Mouse (Mus musculus) heart, adult 2 months (tissue): Measurements from ENCODE around the gene Grin3b.

Experiments
- CTCF ChIP-seq: fragments of 200-600 bp; IDR thresholded peaks from 2 replicates; pipeline ENCODE4 v1.8.1; 2022; ENCODE audit warnings: antibody characterized with exemption, mild to moderate bottlenecking, moderate library complexity
- EP300 ChIP-seq: fragments of 200-500 bp; IDR thresholded peaks from 2 replicates; pipeline ENCODE4 v1.6.1; 2011; ENCODE audit warnings: low read depth, low read length, control low read depth; ENCODE audit not compliant: insufficient read depth

DNA sequence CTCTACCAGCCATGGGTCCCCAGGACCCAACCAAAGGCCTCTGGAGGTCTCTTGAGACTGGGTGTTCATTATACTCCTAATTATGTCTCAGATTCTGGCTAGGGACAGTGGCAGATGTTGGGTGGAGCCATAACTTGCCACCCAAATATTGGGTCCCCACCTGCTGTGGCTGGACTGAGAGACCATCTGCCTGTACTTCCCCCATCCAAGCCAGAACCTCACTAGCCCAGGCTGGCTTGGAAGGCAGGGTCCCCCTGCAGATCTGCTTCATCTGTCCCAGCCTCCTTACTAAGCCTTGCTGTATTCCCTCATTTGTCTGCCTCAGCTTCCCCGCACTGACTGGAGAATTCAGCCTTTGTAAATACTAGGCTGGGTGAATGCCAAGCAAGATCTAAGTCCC, 2.3 kb upstream of the Grin3b start:
- TF ChIP-seq CTCF (no peak), EP300 (no peak)
